Mouse (Mus musculus) forebrain, postnatal 0 days (tissue): ENCODE results near the gene Traf3ip2. TPM values are rescaled to one million over a fixed set of nuclear protein-coding genes. Genes with fewer than 3 reads are reported as not detected.

Experiments used
- ATAC-seq: fragments of 200-750 bp; cut with Nextera tagmentation; 2 replicates; pipeline ENCODE4 v1.8.0; 2017; ENCODE audit warnings: mild to moderate bottlenecking, moderate library complexity
- DNase-seq: peaks from one replicate; pipeline ENCODE4 v3.0.0-alpha.2; 2015
- H3K27ac ChIP-seq: fragments of 300-500 bp; sonication (generic); 2 replicates; pipeline ENCODE4 v1.5.1; 2014; ENCODE audit warnings: low read depth, mild to moderate bottlenecking, antibody characterized with exemption, low read length, moderate library complexity, mixed read lengths
- H3K27me3 ChIP-seq: fragments of 300-500 bp; sonication (generic); 2 replicates; pipeline ENCODE4 v1.6.1; 2014; ENCODE audit warnings: mild to moderate bottlenecking, low read length, mixed read lengths; ENCODE audit not compliant: insufficient read depth
- H3K36me3 ChIP-seq: fragments of 300-500 bp; sonication (generic); 2 replicates; pipeline ENCODE4 v1.6.1; 2014; ENCODE audit warnings: mild to moderate bottlenecking, moderate library complexity; ENCODE audit not compliant: insufficient read depth
- H3K4me1 ChIP-seq: fragments of 300-500 bp; sonication (generic); 2 replicates; pipeline ENCODE4 v1.6.1; 2014; ENCODE audit warnings: antibody characterized with exemption; ENCODE audit not compliant: insufficient read depth
- H3K4me2 ChIP-seq: fragments of 300-500 bp; sonication (generic); 2 replicates; pipeline ENCODE4 v1.6.1; 2014; ENCODE audit warnings: low read depth, mild to moderate bottlenecking, moderate library complexity
- H3K4me3 ChIP-seq: fragments of 300-500 bp; sonication (generic); 2 replicates; pipeline ENCODE4 v1.5.1; 2014; ENCODE audit warnings: low read depth, low read length, mixed read lengths
- H3K9ac ChIP-seq: fragments of 300-500 bp; sonication (generic); 2 replicates; pipeline ENCODE4 v1.6.1; 2014; ENCODE audit warnings: mild to moderate bottlenecking
- H3K9me3 ChIP-seq: fragments of 300-500 bp; sonication (generic); 2 replicates; pipeline ENCODE4 v1.6.1; 2016; ENCODE audit warnings: low read length
- CTCF ChIP-seq: sonication (generic); IDR thresholded peaks from 2 replicates; pipeline ENCODE4 v1.5.1; 2016; ENCODE audit warnings: antibody characterized with exemption, control low read depth, low read depth
- WGBS: fragments of 180-500 bp; shearing (Covaris S2); extraction: QIAGEN DNeasy Blood & Tissue Kit; methylation state at CpG from one replicate; pipeline ENCODE4 v1.1.7; 2014; 5-methylcytosine and 5-hydroxymethylcytosine counted together
- polyA plus RNA-seq: library from polyadenylated mRNA; unstranded; fragments of >200 nt; fragmentation: Nextera tagmentation; extraction: Ambion mirVana; gene quantifications from 2 replicates; pipeline ENCODE4 v1.2.1, GENCODE M21; 2015
- total RNA-seq: library from RNA; depleted of rRNA; stranded (reverse); fragments of >200 nt; gene quantifications from 2 replicates; pipeline ENCODE4 v1.2.3, GENCODE M21; 2014

Gene Traf3ip2
- total and polyA plus RNA-seq, 2 experiments from 2014 or later, result 0.24 to 6.0 TPM

- Histone ChIP-seq H3K9me3 (no peaks in the 10 kb centered on the region), H3K4me1 (no peaks in the 10 kb centered on the region), H3K36me3 (no peaks in the 10 kb centered on the region), H3K4me3 (no peak overlapping the region), H3K4me2 (no peak overlapping the region), H3K27ac (no peak overlapping the region), H3K9ac (no peak overlapping the region), H3K27me3 (no peaks in the 10 kb centered on the region)
- ATAC-seq, result no peak
- no peak for TF ChIP-seq CTCF
- 10% methylated on average over 2 of the region's 2 CpGs for WGBS
- DNase-seq, result no peak
Measured at GRCm38 (mm10) chr10:39613973-39614372, 1.2 kb downstream of the Traf3ip2 start.

- no peak overlapping the region for H3K4me3 ChIP-seq
- H3K4me1 ChIP-seq, result no peaks in the 10 kb centered on the region
- TF ChIP-seq CTCF, result no peak
- H3K27ac ChIP-seq, result no peak overlapping the region
- ATAC-seq (peak; percentile 59), DNase-seq (peak; percentile 26)
- H3K27me3 ChIP-seq, result no peaks in the 10 kb centered on the region
- no peak overlapping the region for H3K4me2 ChIP-seq
- no peaks in the 10 kb centered on the region for H3K9me3 ChIP-seq
- H3K9ac ChIP-seq, result no peak overlapping the region
- no peaks in the 10 kb centered on the region for H3K36me3 ChIP-seq
- WGBS, result 23% methylated on average over 6 of the region's 6 CpGs
Measured at GRCm38 (mm10) chr10:39614676-39615075, 1.9 kb downstream of the Traf3ip2 start.

GRCm38 (mm10) chr10:39615531-39616229, 2.9 kb downstream of the Traf3ip2 start:
- Histone ChIP-seq H3K27me3 (no peaks in the 10 kb centered on the region), H3K9ac (no peak overlapping the region)
- TF ChIP-seq CTCF, result no peak

GRCm38 (mm10) chr10:39616230-39616590, 3.5 kb downstream of the Traf3ip2 start:
- no peaks in the 10 kb centered on the region for H3K36me3 ChIP-seq
- no peak overlapping the region for H3K4me3 ChIP-seq
- DNase-seq, result no peak
- no peak for ATAC-seq
- no peak overlapping the region for H3K27ac ChIP-seq
- no peak overlapping the region for H3K4me2 ChIP-seq
- WGBS, result 81% methylated on average over 9 of the region's 9 CpGs
- H3K9me3 ChIP-seq, result no peaks in the 10 kb centered on the region
- TF ChIP-seq CTCF, result no peak
- no peaks in the 10 kb centered on the region for H3K4me1 ChIP-seq
- no peaks in the 10 kb centered on the region for H3K27me3 ChIP-seq
- H3K9ac ChIP-seq, result no peak overlapping the region

More at GRCm38 (mm10) chr10:39615531-39616229, 2.9 kb downstream of the Traf3ip2 start:
- DNase-seq, result no peak
- no peak for ATAC-seq
- H3K27ac ChIP-seq, result no peak overlapping the region
- H3K4me2 ChIP-seq, result no peak overlapping the region
- H3K4me3 ChIP-seq, result no peak overlapping the region
- no peaks in the 10 kb centered on the region for H3K36me3 ChIP-seq
- no peaks in the 10 kb centered on the region for H3K4me1 ChIP-seq
- 88% methylated on average over 12 of the region's 12 CpGs for WGBS
- no peaks in the 10 kb centered on the region for H3K9me3 ChIP-seq

- H3K27me3 ChIP-seq, result no peaks in the 10 kb centered on the region
- H3K36me3 ChIP-seq, result peaks cover 3% of the 10 kb centered on the region; the same call in 1 of the 2 replicates
- ATAC-seq (no peak), DNase-seq (no peak)
- H3K9ac ChIP-seq, result no peak overlapping the region
- H3K4me1 ChIP-seq, result no peaks in the 10 kb centered on the region
- TF ChIP-seq CTCF, result no peak
- WGBS, result 91% methylated on average over 8 of the region's 8 CpGs
- no peak overlapping the region for H3K4me2 ChIP-seq
- no peaks in the 10 kb centered on the region for H3K9me3 ChIP-seq
- no peak overlapping the region for H3K27ac ChIP-seq
- no peak overlapping the region for H3K4me3 ChIP-seq
Measured at GRCm38 (mm10) chr10:39616626-39617025, 3.9 kb downstream of the Traf3ip2 start.

GRCm38 (mm10) chr10:39618431-39618830, 5.7 kb downstream of the Traf3ip2 start:
- no peak for DNase-seq
- H3K27me3 ChIP-seq, result no peaks in the 10 kb centered on the region
- no peak overlapping the region for H3K27ac ChIP-seq
- no peak overlapping the region for H3K4me2 ChIP-seq
- no peak overlapping the region for H3K4me3 ChIP-seq
- no peak overlapping the region for H3K9ac ChIP-seq
- no peaks in the 10 kb centered on the region for H3K9me3 ChIP-seq
- WGBS, result 71% methylated on average over 10 of the region's 10 CpGs
- no peaks in the 10 kb centered on the region for H3K4me1 ChIP-seq
- ATAC-seq, result no peak
- no peak for TF ChIP-seq CTCF
- peaks cover 9% of the 10 kb centered on the region; the same call in 1 of the 2 replicates for H3K36me3 ChIP-seq

- Histone ChIP-seq H3K27me3 (no peaks in the 10 kb centered on the region), H3K4me1 (0 out of 2 replicates have a peak, but pooled peaks cover 5% of the 10 kb centered on the region), H3K9me3 (no peaks in the 10 kb centered on the region), H3K9ac (no peak overlapping the region), H3K4me3 (no peak overlapping the region), H3K4me2 (no peak overlapping the region), H3K36me3 (peaks cover 9% of the 10 kb centered on the region; the same call in 1 of the 2 replicates), H3K27ac (no peak overlapping the region)
- no peak for ATAC-seq
- no peak for TF ChIP-seq CTCF
- no peak for DNase-seq
- 93% methylated on average over 5 of the region's 5 CpGs for WGBS
Measured at GRCm38 (mm10) chr10:39620626-39621025, 7.9 kb downstream of the Traf3ip2 start.
